Mouse (Mus musculus) hindbrain, embryonic 13.5 days (tissue): Measurements from ENCODE around the gene Atp11a. TPM values are rescaled to one million over a fixed set of nuclear protein-coding genes. Genes with fewer than 3 reads are reported as not detected.

Experiments used
- ATAC-seq: fragments of 200-750 bp; cut with Nextera tagmentation; 2 replicates; pipeline ENCODE4 v1.8.0; 2017; ENCODE audit warnings: moderate TSS enrichment; ENCODE audit not compliant: low FRiP score
- H3K27ac ChIP-seq: fragments of 300-500 bp; sonication (generic); 2 replicates; pipeline ENCODE4 v1.5.1; 2015; ENCODE audit warnings: inconsistent platforms, mild to moderate bottlenecking, moderate library complexity
- H3K27me3 ChIP-seq: fragments of 300-500 bp; sonication (generic); 2 replicates; pipeline ENCODE4 v1.6.1; 2015; ENCODE audit warnings: mild to moderate bottlenecking, inconsistent platforms
- H3K36me3 ChIP-seq: fragments of 300-500 bp; sonication (generic); 2 replicates; pipeline ENCODE4 v1.6.1; 2015; ENCODE audit warnings: mild to moderate bottlenecking, inconsistent platforms
- H3K4me1 ChIP-seq: fragments of 300-500 bp; sonication (generic); replicated peaks from 2 replicates; pipeline ENCODE4 v1.6.1; 2015; ENCODE audit warnings: inconsistent platforms
- H3K4me2 ChIP-seq: fragments of 300-500 bp; sonication (generic); 2 replicates; pipeline ENCODE4 v1.6.1; 2015; ENCODE audit warnings: inconsistent platforms, mild to moderate bottlenecking, moderate library complexity
- H3K4me3 ChIP-seq: fragments of 300-500 bp; sonication (generic); 2 replicates; pipeline ENCODE4 v1.5.1; 2015; ENCODE audit warnings: mild to moderate bottlenecking, inconsistent platforms
- H3K9ac ChIP-seq: fragments of 300-500 bp; sonication (generic); 2 replicates; pipeline ENCODE4 v1.6.1; 2015; ENCODE audit warnings: mild to moderate bottlenecking, inconsistent platforms
- H3K9me3 ChIP-seq: fragments of 300-500 bp; sonication (generic); 2 replicates; pipeline ENCODE4 v1.6.1; 2016; ENCODE audit warnings: inconsistent platforms
- WGBS: fragments of 180-500 bp; shearing (Covaris S2); methylation state at CpG from one replicate; pipeline ENCODE4 v1.1.7; 2015; 5-methylcytosine and 5-hydroxymethylcytosine counted together
- polyA plus RNA-seq: library from polyadenylated mRNA; unstranded; fragments of >200 nt; fragmentation: Nextera tagmentation; extraction: Ambion mirVana; gene quantifications from 2 replicates; pipeline ENCODE4 v1.2.1, GENCODE M21; 2015

Atp11a gene
- polyA plus RNA-seq, 1 experiment from 2014 or later: 7.9 TPM

DNA sequence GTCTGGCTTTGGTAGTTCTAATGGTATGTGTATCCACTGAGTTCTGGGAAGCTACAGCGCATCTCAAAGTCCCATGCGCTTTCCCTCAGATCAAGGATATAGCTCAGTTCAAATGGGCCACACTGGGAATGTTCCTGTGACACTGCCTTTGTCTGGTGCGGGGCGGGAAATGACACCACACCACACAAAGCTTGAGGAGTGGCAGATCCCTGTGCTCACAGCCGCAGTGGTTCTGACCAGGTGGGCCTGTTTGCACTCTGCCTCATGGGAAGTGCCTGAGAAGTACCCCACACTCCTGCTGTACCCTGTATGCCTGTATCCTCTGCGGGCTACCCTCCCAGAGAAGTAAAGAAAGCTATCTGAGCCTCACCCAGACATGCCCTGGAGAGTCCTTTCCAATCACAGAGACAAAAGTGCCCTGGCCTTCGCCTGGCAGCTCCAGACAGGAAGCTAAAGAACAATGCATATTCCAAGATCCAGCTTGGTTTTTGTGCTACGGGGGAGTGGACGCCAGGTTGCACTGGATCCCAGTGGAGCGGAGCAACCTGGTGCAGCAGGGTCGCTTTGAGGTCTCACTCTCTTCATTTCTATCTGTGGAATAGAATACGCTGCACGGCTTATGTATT lies 147.1 kb downstream of the Atp11a start:
- Histone ChIP-seq H3K4me1 (0 out of 2 replicates have a peak, but pooled peaks cover 11% of the 10 kb centered on the region), H3K9ac (no peak overlapping the region), H3K9me3 (no peaks in the 10 kb centered on the region), H3K27ac (no peak overlapping the region), H3K27me3 (no peaks in the 10 kb centered on the region), H3K4me3 (no peak overlapping the region), H3K4me2 (no peak overlapping the region), H3K36me3 (no peaks in the 10 kb centered on the region)
- ATAC-seq: no peak
- WGBS: 86% methylated on average over 13 of the region's 13 CpGs

DNA sequence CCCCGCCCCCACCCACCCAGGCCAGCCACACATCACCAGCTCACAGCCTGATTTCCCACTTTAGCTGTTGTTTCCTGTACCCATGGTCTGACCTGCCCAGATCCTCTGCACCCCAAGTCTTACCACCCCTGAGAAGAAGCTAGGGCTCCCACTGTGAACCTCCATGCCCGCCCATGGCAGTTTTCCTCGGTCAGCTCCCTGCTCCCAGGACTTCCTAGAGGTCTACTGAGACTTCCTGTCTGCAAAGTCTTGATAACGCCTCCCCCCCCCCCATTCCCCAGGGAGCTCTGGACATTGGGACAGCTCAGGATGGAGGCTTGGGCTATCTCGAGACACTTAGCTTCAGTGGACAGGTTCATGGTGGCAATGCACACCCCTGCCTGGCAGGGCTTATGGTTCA lies 148.3 kb downstream of the Atp11a start:
- H3K4me1 ChIP-seq: 0 out of 2 replicates have a peak, but pooled peaks cover 11% of the 10 kb centered on the region
- no peak for ATAC-seq
- no peaks in the 10 kb centered on the region for H3K9me3 ChIP-seq
- H3K4me2 ChIP-seq: no peak overlapping the region
- H3K27ac ChIP-seq: no peak overlapping the region; the same call in 1 of the 2 replicates
- H3K4me3 ChIP-seq: no peak overlapping the region
- H3K9ac ChIP-seq: no peak overlapping the region
- H3K27me3 ChIP-seq: no peaks in the 10 kb centered on the region
- 88% methylated on average over 5 of the region's 5 CpGs for WGBS
- H3K36me3 ChIP-seq: no peaks in the 10 kb centered on the region

DNA sequence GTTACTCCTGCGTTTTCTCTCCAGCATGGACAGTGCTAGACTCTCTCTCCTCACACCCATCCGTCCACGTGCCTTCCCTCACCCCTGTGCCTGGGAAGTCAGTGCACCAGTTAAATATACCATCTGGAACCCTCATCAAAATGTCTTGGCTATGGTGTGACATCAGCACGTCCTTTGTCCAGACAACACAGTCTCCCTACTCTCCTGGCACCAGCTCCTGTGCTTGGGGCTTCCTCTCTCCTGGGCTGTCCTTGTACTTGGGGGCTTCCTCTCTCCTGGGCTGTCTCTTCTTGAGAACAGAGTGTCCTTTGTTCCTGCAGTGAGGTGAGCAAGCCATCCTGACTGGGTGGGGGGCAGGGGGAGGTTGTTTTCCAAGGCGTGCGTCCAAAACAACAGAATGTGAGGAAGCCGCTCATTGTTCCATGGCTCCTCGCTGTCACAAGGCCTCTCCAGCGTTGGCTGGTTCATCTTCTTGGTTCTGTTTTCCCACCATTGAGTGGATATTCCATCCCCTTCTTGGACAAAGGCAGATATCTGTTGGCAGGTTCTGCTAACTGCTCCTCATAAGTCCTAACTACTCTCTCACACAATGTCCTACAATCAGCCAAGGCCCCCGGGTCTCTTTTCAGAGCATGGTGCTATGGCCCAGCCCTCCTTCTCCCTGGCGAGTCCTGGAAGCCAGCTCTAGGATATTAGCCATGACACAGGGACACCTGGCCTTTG lies 148.9 kb downstream of the Atp11a start:
- WGBS: 82% methylated on average over 11 of the region's 11 CpGs
- no peak for ATAC-seq
- no peak overlapping the region; the same call in 1 of the 2 replicates for H3K27ac ChIP-seq
- no peaks in the 10 kb centered on the region for H3K27me3 ChIP-seq
- no peak overlapping the region for H3K4me3 ChIP-seq
- H3K9ac ChIP-seq: no peak overlapping the region
- 0 out of 2 replicates have a peak, but pooled peaks cover 11% of the 10 kb centered on the region for H3K4me1 ChIP-seq
- no peaks in the 10 kb centered on the region for H3K9me3 ChIP-seq
- no peaks in the 10 kb centered on the region for H3K36me3 ChIP-seq
- H3K4me2 ChIP-seq: no peak overlapping the region

DNA sequence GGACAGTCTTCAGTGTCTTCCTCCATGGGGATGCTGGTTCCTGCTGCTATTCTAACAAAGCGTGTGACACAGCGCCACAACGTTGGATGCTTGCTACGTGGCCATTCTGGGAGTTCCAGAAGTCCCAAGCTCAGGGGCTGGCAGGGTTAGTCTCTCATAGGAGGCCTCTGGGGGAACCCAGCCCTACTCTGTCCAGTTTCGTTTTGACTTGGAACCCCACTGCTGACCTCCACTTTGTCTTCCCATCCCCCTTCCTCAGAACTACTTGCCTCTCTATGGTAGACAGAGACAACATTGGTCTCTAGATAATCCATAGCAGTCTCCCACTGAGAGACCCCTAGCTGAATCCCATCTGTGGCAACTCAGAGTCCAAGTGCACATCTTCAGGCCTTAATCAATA lies 149.8 kb downstream of the Atp11a start:
- Histone ChIP-seq H3K36me3 (no peaks in the 10 kb centered on the region), H3K9ac (no peak overlapping the region), H3K27me3 (no peaks in the 10 kb centered on the region), H3K4me3 (no peak overlapping the region), H3K9me3 (no peaks in the 10 kb centered on the region), H3K4me1 (peaks cover 11% of the 10 kb centered on the region; the same call in 1 of the 2 replicates), H3K4me2 (no peak overlapping the region), H3K27ac (no peak overlapping the region)
- ATAC-seq: no peak
- WGBS: 63% methylated on average over 5 of the region's 5 CpGs

DNA sequence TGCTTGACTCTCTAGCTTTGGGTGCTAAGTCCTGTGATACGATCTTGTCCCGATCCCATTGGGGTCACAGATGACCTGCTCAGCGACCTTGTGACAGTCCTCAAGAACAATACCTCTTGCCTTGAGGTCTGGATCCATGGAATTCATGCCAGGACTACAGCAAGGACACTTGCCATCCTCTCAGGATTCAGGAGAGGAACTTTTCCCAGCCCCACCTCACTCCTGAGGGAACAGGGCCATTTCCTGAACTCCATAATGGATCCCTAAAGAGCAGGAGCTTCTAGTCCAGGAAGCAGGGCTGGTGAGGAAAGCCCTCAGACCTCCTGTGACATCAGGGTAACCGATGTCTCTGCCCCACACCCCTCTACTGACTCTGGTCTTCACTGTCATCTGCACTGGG lies 150.9 kb downstream of the Atp11a start:
- H3K9me3 ChIP-seq: no peaks in the 10 kb centered on the region
- ATAC-seq: no peak

DNA sequence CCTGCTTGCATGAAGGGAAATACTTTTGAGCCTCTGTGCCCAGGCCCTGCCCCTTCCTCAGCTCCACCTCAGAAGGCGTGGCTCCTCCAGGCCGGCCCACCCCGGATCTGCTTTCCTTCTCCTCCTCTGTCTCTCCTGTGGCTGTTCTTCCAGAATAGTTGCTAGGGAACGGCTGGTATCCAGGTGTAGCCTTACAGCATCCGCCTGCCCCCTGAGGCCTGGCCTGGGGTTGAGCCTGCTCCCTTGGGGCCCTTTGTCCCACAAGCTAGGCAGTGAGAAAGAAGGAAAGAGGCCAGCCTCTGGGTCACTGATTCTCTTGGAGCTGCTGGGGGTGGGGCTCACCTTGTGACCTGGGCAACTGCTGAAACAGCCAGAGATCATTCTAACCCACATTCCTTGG lies 155.2 kb downstream of the Atp11a start:
- peaks cover 9% of the 10 kb centered on the region; the same call in 1 of the 2 replicates for H3K36me3 ChIP-seq
- no peak overlapping the region for H3K27ac ChIP-seq
- WGBS: 12% methylated on average over 5 of the region's 5 CpGs
- no peak overlapping the region for H3K4me2 ChIP-seq
- H3K4me3 ChIP-seq: no peak overlapping the region
- H3K9me3 ChIP-seq: no peaks in the 10 kb centered on the region
- peaks cover 24% of the 10 kb centered on the region for H3K4me1 ChIP-seq
- no peaks in the 10 kb centered on the region for H3K27me3 ChIP-seq
- ATAC-seq: no peak
- H3K9ac ChIP-seq: no peak overlapping the region

More for the DNA sequence above, 150.9 kb downstream of the Atp11a start:
- no peak overlapping the region for H3K4me3 ChIP-seq
- no peak overlapping the region for H3K9ac ChIP-seq
- 0 out of 2 replicates have a peak, but pooled peaks cover under 1% of the 10 kb centered on the region for H3K36me3 ChIP-seq
- H3K27me3 ChIP-seq: no peaks in the 10 kb centered on the region
- no peak overlapping the region for H3K4me2 ChIP-seq
- 81% methylated on average over 4 of the region's 4 CpGs for WGBS
- peaks cover 17% of the 10 kb centered on the region for H3K4me1 ChIP-seq
- H3K27ac ChIP-seq: no peak overlapping the region

DNA sequence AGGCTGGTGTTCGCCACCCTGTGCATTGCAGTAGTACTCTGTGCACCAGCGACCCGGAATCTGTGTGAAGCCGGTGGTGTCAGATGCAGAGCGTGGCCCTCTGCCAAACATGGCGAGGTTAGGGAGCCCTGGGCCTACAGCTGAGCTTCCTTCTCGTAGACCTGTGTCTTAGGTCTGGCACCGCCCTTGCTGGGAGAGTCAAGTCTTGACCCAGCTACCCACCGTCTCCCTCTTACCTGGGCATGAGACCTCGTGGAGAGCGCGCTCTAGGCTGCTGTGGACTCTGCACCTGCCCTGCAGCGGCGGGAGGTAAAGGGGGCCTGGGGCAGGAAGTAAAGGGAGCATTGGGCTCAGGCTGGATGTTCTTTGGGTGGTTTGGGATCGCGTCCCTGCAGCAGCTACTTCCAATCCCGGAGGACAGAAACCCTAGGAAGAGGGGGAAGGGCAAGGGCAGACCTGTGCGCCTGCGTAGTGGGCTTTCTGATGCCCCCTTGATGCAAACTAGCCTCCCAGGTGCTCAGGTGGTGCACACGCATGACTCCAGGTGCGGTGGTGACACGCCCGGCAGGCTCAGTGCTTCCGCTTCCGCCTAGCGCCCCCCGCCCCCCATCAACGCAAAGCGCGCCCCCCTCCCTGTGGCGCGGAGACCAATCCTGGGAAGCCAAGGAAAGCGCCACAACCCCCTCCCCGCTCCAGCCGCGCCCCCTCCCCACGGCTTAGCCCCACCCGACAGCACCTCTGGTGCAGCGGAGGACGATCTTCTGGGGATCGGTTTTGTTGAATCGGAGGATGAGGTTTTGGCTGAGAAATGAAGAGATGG lies 158.6 kb downstream of the Atp11a start:
- WGBS: 17% methylated on average over 42 of the region's 42 CpGs

DNA sequence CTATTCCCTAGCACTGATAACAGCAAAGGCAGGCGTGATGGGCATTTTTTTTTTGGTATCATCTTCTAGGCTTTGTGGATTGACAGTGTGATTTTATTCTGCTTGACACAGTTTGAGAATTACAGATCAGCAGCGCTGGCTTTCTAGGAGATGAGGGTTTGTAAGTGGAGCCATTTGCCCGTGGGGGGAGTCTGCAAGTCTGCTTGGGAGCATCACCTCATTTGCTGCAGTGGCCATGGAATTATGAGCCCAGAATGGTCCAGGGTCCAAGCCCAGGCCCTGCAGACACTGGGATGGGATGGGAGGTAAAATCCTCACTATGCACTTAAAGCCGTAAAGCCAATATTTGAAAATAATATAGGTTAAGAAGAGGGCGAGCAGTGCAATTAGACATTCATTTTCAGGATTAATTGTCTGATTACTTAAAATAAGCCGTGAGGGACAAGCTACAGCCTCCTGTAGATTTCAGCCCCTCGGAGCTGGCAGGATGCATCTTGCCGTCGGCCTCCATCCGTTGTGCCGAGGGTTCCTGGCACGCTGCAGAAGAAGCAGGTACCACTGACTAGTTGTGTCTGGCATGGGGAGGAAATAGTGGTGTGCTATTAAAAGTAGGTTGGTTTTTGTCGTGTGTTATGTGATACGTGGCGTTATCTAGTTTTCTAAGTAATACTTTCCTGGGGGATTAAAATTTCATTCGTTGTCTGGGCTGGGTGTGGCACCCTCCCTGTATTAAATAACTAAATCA lies 159.5 kb downstream of the Atp11a start:
- H3K4me2 ChIP-seq: peak overlapping the region; percentile 93
- H3K9me3 ChIP-seq: no peaks in the 10 kb centered on the region
- whole genome bisulfite sequencing: 61% methylated on average over 16 of the region's 16 CpGs
- no peaks in the 10 kb centered on the region for H3K27me3 ChIP-seq
- ATAC-seq: no peak
- peak overlapping the region; percentile 82 for H3K27ac ChIP-seq
- peaks cover 57% of the 10 kb centered on the region for H3K4me1 ChIP-seq
- peak overlapping the region; percentile 85 for H3K9ac ChIP-seq
- peaks cover 9% of the 10 kb centered on the region; the same call in 1 of the 2 replicates for H3K36me3 ChIP-seq
- H3K4me3 ChIP-seq: peak overlapping the region; percentile 51

More for the DNA sequence above, 158.6 kb downstream of the Atp11a start:
- Histone ChIP-seq H3K9ac (peak overlapping the region; percentile 85), H3K36me3 (peaks cover 9% of the 10 kb centered on the region; the same call in 1 of the 2 replicates), H3K4me3 (peak overlapping the region; percentile 51), H3K27ac (peak overlapping the region; percentile 82), H3K9me3 (no peaks in the 10 kb centered on the region), H3K4me2 (peak overlapping the region; percentile 93), H3K4me1 (peaks cover 52% of the 10 kb centered on the region), H3K27me3 (no peaks in the 10 kb centered on the region)
- peak; percentile 85 for ATAC-seq

DNA sequence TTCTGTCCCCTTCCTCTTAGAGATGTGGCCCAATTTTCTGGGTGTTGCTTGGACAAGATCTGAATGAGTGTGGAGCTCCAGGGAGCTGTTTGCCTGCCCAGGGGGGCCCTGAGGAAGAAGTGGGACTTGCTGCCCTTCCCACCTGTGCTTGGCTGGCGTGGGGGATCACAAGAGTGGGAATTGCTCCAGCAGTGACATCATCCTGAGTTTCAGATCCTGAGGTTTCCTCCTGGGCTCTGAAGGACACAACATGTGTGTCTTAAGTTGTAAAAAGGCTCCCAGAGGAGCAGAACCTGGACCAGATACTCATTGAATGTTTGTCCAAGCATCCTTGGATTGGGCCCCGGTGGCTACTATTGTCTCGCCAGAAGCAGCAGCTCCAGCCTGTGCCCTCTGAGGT lies 160.2 kb downstream of the Atp11a start:
- WGBS: 81% methylated on average over 3 of the region's 3 CpGs
- Histone ChIP-seq H3K27ac (peak overlapping the region; percentile 82; the same call in 1 of the 2 replicates), H3K9me3 (no peaks in the 10 kb centered on the region), H3K27me3 (no peaks in the 10 kb centered on the region), H3K36me3 (peaks cover 9% of the 10 kb centered on the region; the same call in 1 of the 2 replicates), H3K4me1 (peaks cover 52% of the 10 kb centered on the region), H3K4me3 (peak overlapping the region; percentile 51), H3K9ac (peak overlapping the region; percentile 85), H3K4me2 (peak overlapping the region; percentile 93)
- ATAC-seq: no peak

DNA sequence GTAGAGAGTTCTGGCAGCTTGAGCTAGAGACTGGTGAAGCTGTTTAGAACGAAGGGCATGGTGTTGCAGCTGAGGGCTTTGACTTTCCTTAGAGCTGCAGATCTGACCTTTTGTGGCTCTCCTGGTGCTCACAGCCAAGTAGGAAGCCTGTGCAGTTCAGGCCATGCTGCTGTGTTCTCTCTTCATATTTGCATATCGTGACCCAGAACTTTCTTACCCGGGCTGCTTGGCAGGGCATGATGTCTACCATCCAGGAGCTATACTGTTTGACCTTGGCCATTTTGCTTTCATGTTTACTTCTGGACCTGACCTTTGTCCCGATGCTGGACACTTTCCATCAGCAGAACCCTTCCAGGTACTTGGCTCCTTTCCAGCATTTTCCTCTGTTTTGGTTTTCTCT lies 161.0 kb downstream of the Atp11a start:
- H3K9me3 ChIP-seq: no peaks in the 10 kb centered on the region
- peak overlapping the region; percentile 93 for H3K4me2 ChIP-seq
- ATAC-seq: no peak
- peak overlapping the region; percentile 51 for H3K4me3 ChIP-seq
- 87% methylated on average over 4 of the region's 4 CpGs for WGBS
- no peaks in the 10 kb centered on the region for H3K27me3 ChIP-seq
- H3K27ac ChIP-seq: no peak overlapping the region
- H3K36me3 ChIP-seq: peaks cover 7% of the 10 kb centered on the region; the same call in 1 of the 2 replicates
- peaks cover 52% of the 10 kb centered on the region for H3K4me1 ChIP-seq
- H3K9ac ChIP-seq: peak overlapping the region; percentile 85; the same call in 1 of the 2 replicates
